Mouse (Mus musculus) layer of hippocampus, postnatal 25 days (tissue): ENCODE data around the gene Enox1. TPM values are rescaled to one million over a fixed set of nuclear protein-coding genes. Genes with fewer than 3 reads are reported as not detected.

Experiments
- DNase-seq, 2 experiments: peaks; one replicate each; pipeline ENCODE4 v3.0.0; 2022; ENCODE audit warnings: mixed read lengths in 2 of 2, low spot score in 1 of 2; ENCODE audit errors: extremely low spot score in 1 of 2
- total RNA-seq, 2 experiments: library from RNA; stranded (reverse); gene quantifications; 2 replicates each; pipeline ENCODE4 v1.2.3; 2021

Enox1 gene
- total RNA-seq, 2 experiments from 2014 or later: 54.8 to 61.9 TPM

DNA sequence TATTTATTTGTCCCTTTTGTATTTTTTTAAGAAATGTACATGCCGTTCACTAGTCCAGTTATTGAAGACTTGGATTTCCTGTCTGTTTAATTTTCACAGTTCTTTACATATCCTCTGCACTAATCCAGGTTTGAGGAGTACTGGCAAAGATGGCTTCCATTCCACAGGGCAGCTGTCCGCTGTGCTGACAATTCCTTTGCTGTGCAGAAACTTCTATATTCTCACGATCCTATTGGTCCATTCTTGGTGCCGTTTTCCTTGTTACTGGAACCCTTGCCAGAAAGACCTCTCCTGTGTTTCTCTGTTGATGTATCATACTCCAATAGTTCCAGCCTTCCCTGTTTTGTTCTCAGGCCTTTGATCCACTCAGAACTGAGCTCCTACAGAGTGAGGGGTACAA lies 206.1 kb downstream of the Enox1 start:
- no peak for DNase-seq

DNA sequence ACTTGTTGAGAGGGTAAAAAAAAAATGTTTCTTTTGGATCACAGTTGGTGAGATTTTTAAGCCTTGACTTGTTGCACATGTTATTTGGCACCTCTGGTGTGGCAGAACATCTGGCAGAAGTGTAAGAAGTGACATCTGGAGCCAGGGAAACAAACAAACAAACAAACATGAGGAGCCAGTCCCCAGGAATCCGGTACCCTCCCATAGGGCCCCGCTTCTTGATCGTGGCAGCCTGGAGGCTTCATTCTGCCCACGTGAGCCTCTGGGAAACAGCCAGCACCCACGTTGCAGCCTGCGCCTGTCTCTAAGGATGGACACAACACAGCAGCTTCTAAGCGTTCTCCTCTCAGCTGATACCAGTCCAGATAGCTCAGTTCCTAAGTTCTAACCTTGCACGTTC lies 211.8 kb downstream of the Enox1 start:
- DNase-seq: no peak

DNA sequence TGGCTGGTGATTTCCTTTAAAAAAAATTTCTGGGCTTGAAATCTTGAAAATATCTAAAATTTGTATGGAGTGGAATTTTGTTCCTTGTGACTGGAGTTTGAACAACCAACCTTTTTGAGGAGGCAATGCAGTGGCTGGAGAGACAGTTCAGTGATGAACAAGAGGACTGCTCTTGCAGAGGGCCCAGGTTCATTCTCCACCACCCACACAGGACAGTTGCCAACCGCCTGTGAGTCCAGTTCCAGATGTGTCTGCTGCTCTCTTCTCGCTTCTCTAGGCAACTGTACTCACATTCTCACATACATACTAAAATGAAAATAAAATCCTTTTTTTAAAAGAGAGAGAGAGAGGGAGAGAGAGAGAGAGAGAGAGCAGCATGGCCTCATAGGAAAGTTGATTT lies 212.5 kb downstream of the Enox1 start:
- DNase-seq: no peak

DNA sequence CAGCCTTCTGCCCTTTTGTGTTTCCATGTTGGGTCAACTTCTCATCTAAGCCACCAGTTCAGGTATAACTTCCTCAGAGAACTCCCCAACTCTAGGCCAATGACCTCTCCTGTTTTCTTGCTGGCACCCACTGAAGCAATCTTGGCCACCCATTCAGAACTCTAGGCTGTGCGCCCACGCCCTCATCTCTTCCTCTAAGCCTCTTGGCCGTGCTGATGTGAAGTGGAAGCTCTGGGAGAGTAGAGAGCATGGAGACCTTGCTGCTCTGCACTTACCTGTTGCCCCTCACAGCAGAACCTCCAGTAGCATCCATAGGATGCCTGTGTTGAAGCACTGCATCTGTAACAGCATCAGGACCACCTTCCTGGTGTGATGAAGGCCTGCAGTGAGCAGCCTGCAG lies 214.0 kb downstream of the Enox1 start:
- DNase-seq: no peak

DNA sequence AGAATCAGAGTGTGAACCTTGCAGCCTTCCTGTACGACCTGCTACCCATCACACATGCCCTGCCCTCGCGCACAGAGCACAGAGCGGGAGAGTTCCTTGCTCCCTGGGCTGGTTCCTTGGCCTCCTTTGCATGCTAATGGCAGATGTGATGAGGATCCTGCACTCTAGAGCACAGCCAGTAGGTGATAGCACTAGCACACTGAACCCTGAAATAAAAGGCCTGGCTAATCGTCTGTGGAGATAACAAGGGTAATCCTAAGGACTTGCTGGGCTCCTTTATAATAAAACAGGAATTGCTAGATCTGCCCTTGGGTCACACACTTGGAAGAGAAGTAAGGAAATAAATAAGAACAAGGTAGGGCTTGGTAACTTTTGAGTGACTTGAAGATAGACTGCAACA lies 215.4 kb downstream of the Enox1 start:
- no peak for DNase-seq

DNA sequence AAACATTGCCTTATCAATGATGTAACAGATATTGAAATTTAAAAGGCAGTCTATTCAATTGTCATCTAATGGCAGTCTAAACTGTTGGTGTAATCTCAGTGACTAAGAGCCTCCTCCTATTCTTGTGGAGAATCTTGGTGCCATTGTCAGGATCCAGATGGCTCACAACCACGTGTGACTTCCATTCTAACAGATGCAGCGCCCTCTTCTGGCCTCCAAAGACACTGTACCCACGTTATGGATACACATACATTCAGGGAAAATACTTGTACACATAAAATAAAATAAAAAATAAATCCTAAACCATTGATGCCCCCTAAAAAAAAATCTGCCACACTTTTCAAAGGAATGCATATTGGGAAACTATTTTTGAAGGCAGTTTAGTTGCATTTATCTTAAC lies 216.6 kb downstream of the Enox1 start:
- DNase-seq: peak in 1 of 2 experiments; percentile 5

DNA sequence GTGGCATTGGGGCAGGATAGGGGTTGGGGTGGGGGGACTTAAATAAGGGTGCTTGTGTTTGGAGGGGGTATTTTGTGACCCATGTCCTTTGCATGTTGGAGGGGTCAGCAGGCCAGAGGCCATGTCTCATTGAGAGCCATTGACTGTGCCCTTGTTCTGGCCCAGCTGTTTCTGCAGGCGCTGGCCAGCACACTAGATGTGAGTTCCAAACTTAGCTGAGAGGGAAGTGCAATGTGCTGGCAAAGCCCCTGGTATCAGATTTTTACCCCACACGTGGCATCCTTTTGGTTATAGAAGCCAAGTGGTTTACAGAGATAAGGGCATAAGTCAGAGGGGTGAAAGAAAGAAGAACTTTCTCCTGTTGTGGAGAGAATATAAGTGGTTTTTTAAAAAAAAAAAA lies 218.5 kb downstream of the Enox1 start:
- DNase-seq: peak in 1 of 2 experiments; percentile 4

DNA sequence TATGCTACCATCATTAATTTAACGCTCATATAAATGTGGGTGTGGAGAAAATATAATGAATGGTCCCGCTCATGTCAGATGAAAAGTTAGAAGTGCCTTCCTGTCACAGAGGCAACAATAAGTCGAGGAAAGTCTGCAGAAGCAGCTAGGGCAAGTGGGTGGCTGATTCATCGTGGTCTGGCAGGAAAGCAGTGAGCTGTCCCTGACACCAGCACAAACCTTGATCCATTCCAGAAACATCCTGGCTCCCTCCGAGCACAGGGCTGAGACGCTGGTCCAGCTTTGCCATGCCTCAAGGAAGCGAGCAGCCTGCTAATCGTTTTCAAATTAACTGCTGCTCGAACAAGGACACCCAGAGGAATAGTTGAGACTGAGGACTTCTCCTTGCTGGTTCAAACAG lies 219.1 kb downstream of the Enox1 start:
- DNase-seq: no peak

DNA sequence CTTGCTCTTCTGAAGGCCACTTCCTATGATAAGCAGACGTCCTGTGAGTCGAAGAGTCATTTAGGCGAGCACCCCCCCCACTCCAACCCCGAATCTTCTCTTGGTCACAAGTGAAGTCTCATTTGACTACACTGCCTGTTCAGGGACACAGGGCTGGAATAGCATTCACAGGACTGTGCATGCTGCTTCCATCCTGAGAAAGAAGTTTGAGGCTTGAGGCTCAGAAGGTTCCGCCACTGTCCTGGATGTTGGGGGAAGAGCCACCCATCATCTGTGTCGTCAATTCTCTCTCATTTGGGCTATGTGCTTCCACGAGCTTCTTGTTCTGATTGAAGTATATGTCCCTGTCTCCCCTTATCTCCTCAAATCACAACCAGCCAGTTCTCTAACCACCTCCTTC lies 220.2 kb downstream of the Enox1 start:
- no peak for DNase-seq

DNA sequence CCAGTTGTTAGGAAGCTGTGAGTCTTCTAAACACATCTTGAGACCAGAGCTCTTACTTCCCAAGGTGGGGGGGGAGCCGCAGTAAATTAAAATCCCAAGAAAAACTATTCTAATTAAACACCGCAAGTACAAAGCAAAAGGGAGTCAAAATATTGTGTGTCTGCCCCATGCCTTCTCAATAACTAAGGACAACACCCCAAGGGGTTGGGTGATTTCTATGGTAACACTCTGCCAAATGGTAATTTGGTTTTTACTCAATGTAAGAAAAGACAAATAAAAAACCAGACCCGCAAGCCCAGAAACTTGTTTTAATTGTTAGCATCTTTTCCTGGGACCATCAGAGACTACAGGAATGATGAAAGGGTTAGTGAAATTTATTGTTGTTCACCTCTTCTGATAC lies 220.9 kb downstream of the Enox1 start:
- no peak for DNase-seq

DNA sequence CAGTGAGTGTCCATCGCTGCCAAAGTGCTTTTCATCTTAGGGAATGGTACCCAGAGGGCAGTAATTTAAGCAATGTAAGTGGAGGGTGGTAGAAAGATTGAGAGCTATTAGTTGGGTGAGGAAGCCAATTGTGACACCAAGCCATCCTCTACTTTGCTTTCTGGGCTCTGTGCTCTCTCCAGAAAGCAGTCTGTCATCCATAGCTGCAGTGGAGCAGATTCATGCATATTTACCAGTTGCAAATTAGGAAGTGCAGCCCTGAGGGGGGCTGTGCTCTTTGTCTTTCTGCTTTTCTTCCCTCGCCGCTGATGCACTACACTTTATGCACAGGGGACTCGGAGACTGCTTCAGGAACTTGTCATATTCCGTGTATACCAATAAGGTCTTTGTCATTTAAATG lies 221.3 kb downstream of the Enox1 start:
- DNase-seq: no peak

DNA sequence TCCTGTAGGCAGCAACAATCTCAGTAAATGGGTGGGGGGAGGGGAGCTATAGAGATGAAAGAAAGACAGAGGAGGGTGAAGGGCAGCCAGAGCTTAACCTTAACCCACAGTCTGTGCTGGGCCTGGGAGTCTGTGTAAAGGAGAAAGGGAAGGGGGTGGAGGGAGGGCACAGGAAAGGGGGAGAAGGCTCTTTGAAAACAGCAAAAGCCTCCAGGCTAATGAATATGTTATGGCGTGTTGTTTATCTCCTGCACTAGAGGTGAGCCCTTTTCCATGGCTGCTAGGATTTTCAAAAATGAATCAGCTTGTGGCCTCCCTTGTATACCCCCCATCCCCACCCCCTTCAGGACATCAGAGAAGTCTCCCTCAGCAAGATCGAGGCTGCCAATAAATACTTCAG lies 225.0 kb downstream of the Enox1 start:
- DNase-seq: no peak

DNA sequence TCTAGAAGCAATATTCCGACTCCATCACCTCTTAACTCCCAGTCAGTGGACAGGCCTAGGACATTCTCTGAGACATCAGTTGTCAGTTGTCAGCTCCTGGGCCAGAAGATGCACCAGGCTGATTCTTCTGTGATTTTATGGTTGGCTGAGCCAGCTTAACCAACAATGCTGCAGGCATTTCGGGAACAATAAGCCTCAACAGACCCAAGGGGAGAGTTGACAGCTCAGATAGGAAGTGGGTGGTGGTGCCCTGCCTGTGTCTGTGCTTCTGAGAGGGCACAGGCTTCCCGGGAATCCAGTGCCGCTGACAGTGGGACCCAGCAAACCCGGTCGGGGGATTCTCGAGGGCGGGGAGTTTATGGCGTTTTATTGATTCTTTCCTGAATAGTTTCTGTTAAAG lies 229.1 kb downstream of the Enox1 start:
- no peak for DNase-seq

DNA sequence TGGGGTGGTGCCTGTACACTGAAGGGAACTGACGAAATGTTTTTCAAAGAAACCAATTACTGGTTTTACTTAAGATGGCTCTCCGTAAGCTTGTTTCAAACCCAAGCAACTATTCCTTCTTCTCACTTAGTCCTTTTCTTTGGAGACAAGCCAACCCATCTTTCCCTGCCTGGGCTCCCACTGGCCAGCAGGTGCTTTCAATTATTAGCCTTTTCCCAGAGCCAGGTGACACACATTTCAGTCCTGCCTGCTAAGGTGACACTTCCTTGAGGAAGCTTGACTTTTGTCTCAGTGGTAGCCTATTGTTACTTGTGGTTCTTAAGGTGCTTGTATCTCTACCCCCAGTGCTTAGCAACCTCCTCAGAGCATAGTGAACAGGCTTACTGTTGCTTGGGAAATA lies 231.3 kb downstream of the Enox1 start:
- DNase-seq: no peak

DNA sequence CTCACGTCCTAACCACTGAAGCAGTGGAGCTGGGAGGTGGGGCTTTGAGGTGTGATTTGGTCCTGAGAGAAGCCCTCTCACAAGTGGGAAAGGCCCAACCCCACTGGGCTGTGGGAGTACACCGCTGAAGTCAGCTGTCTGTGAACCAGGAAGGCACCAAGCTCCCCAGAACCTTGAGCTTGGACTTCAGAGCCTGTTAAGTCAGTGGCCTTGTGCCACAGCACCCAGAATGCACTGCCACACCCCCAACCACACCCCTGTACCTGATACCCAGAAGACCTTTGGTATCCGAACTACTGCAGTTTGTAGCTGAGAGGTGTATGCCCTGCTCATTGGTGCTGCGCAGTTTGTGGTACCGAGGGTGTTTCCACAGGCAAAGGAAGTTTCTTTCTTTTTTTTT lies 232.7 kb downstream of the Enox1 start:
- DNase-seq: no peak

DNA sequence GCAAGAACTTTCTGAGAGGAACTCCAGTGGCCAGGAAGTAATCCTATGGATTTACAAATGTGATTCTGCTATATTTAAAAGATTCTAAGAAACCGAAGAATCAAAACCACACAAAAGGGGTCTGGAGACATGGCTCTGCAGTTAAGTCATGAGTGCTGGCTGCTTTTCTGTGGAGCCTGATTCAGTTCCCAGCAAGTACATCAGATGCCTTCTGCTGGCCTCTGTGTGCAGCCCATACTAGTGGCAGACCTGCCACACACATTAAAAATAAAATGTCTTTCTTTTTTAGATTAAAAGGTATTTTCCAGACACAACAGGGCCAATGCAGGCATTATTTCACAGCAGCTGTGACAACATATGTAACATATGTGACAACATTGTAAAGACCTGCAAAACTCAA lies 235.9 kb downstream of the Enox1 start:
- DNase-seq: no peak

DNA sequence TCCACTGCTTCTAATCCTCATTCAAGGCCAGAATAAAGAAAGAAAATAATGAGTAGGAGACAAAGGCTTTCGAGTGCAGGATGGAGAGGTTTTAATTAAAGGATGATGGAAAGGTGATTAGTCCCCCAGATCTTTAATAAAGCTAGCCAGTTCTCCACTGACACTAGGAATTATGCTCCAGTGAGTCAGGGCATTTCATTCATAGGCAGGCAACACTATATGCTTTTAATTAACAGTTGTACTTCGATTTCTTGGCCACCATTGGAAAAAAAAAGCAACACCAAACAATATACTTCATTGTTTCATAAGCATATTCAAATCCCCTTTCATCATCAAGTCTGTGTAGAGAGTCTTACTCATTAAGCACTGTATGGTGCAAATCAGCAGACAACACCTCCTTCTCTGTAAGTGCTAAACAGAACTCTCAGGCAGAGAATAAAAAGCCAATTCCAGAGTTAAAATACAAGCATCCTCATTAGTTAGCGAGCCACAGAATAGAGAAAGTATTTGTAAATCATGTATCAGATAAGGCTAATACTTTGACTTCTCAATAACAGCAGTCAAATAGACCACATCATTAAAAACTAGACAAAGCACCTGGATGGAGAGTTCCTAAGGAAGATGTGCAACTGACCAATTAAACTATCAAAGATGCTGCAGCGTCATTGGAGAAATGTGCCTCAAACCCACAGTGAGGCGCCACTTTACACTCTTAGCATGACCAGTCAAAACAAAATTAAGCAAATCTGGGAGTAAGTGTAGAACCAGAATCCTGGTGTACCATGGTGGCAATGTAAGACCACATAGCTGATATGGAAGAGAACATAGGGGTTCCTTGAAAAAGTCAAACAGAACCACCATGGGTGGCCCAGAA lies 249.9 kb downstream of the Enox1 start:
- no peak for DNase-seq

DNA sequence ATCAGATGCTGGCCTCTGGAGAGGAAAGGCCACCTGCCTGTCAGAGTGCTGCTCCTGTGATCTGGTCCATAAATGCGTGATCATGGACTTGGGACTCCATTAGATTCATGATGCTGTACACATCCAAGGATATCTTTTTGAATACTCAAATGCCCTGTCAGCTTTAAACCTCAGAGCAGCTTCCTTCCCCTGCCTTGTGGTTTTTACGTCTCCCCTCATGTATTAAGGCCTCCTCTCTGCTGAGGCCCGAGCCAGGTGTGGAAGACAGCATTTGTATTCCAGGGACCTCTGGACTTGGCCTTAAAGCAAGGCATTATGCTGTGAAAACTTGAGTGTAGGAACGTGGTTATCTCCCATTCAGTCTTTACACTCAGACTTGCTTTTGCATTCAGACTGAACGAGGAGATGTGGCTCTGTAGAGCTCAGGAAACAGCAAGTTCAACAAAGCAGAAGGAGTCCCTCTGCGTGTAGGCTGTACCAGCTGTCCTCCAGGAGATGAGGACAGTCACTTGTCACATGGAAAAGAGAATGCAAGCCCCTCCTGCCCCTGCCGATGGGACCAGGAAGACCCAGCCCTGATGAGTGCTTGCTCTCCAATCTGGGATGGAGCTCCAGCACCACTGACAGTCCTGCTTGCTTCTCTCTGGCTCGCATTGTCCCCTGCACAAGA lies 252.8 kb downstream of the Enox1 start:
- DNase-seq: peak in 1 of 2 experiments; percentile 29

DNA sequence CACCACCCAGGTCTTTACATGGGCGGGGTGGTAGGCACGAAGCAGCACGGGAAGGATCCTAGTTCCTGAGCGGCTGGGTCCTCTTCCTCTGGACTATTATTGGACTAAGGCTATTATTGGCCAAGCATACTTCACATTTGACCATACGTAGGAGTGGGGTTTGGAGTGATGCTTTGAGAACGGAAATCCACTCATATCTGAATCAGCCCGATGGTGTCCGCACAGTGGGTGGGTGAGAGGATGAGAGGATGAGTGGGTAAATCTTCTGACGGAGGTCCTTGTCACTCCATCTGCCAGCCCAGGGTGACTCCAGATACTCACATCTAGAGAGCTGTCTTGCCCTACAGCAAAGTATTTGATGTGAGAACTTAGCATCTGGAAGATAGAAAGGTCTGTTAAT lies 253.8 kb downstream of the Enox1 start:
- no peak for DNase-seq

DNA sequence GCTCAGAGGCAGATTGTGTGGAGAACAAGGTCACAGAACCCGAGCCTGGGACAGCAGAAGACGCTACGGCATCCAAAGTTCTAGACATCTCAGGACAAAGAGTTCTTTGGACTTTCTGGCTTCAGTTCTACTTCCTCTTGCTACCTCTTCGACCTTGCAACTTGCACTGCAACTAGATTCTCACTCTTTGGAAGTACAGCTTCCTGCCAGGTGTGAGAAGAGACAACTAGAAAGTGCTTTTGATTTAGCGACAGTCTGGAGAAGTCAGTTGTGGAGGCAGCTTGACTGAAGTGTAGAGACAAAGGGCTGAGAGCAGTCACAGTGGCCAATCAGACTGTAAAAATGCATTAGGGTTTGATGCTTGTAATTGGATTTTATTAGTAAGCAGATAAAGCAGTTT lies 256.5 kb downstream of the Enox1 start:
- DNase-seq: no peak

DNA sequence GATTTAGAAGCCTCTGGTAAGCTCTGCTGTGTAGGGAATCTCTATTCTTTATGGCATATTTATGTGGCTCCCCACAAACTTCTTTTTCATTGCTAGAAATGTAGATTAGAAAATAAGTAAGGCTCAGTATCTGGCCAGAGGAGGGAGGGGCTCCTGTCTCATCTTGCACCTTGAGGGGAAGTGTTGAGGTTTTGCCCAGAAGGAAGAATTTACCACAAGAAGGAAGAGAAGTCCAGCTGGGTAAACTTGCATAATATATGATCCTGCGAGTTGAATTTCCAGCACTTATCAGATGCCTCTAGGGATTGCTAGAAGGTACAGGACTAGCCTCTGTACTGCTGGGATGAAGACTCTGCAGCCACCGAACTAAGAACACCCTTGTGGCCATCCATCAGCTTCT lies 259.8 kb downstream of the Enox1 start:
- no peak for DNase-seq

DNA sequence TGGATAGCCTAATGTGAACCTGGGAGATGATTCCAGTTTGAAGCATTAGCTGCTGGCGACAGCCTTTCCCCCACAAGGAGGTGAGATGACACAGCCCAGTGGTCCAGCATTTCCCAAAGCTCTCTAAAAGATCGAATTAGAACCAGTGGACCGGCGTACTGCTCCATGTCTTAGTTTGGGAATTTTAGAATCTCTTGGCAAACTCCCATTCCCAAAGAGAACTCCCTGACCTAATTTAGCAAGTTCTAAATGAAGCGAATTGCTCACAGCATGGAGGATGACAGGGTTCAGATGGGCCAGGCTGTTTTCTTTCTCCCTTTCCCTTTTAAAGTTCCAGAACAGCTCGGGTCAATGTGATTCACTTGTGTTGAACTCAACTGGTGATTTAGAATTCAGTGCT lies 264.5 kb downstream of the Enox1 start:
- no peak for DNase-seq
